Mouse (Mus musculus): ENCODE results near the gene Smad3. TPM values are rescaled to one million over a fixed set of nuclear protein-coding genes. Genes with fewer than 3 reads are reported as not detected.

The Smad3 gene
- 7.3 and 9.5 TPM in 2 replicates for polyA plus RNA-seq (2012; rRNA removed)

GRCm38 (mm10) chr9:63757865-63758440, at the start of gene Smad3:
Gene Smad3, minus strand, starts transcription at chr9:63757994.

GRCm38 (mm10) chr9:63602043-63602939, 155.5 kb downstream of the Smad3 start, which contains the start of the genes Iqch and Aagab:
Gene Iqch, minus strand, starts transcription at chr9:63602493.
Gene Aagab, plus strand, starts transcription at chr9:63602660.

Other genes starting within 250 kb of the Smad3 start
- gene Iqch, start 155.5 kb downstream of the Smad3 start, polyA plus RNA-seq (2012; rRNA removed) = not detected in 2 replicates
- 7.2 and 8.4 TPM in 2 replicates for gene Aagab, start 155.3 kb downstream of the Smad3 start, polyA plus RNA-seq (2012; rRNA removed)